Mouse (Mus musculus) kidney, adult 18-20 months (tissue): ENCODE measurements around the gene Gm15093.
"Not testable (repeated sequence)": the region's sequence is repeated elsewhere in the genome, so short reads cannot be mapped to it uniquely, and the experiment has no call there.

Experiments
- DNase-seq: peaks from one replicate; pipeline ENCODE4 v3.0.0; 2021

The Gm15093 gene

DNA sequence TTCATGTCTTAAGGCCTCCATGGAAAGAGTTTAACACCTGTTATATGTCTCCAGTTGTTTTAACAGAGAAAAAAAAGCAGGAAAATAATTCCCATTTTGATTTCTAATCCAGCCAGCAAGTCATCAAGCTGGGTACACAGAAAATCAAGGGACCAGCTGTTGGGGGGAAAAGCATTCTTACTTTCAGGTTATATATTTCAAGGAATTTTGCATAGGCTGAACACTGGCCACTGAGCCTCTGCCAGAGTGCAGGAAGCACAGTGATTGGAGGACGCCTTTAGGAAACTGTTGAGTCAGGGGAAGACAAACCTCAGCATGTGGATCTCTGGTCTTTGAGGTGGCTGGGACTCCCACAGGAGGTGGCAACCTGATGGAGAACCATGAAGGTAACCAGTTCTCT is at the start of gene Gm15093:
Gene Gm15093, plus strand, starts transcription at position 301 of the 400 bp plus-strand sequence.
- not testable (repeated sequence) for DNase-seq
